Mouse (Mus musculus) limb, embryonic 15.5 days (tissue): ENCODE data around the gene Kcnh2. TPM values are rescaled to one million over a fixed set of nuclear protein-coding genes. Genes with fewer than 3 reads are reported as not detected.

ENCODE experiments used
- ATAC-seq: fragments of 200-750 bp; cut with Nextera tagmentation; 2 replicates; pipeline ENCODE4 v1.8.0; 2017; ENCODE audit warnings: low read depth, moderate TSS enrichment; ENCODE audit not compliant: insufficient number of reproducible peaks, low FRiP score, low TSS enrichment
- H3K27ac ChIP-seq: fragments of 300-500 bp; sonication (generic); 2 replicates; pipeline ENCODE4 v1.5.1; 2015; ENCODE audit warnings: moderate library complexity, mild to moderate bottlenecking, inconsistent platforms
- H3K27me3 ChIP-seq: fragments of 300-500 bp; sonication (generic); 2 replicates; pipeline ENCODE4 v1.6.1; 2015; ENCODE audit warnings: inconsistent platforms
- H3K36me3 ChIP-seq: fragments of 300-500 bp; sonication (generic); 2 replicates; pipeline ENCODE4 v1.6.1; 2015; ENCODE audit warnings: inconsistent platforms
- H3K4me1 ChIP-seq: fragments of 300-500 bp; sonication (generic); 2 replicates; pipeline ENCODE4 v1.6.1; 2015; ENCODE audit warnings: inconsistent platforms
- H3K4me2 ChIP-seq: fragments of 300-500 bp; sonication (generic); 2 replicates; pipeline ENCODE4 v1.6.1; 2015; ENCODE audit warnings: mild to moderate bottlenecking, inconsistent platforms
- H3K4me3 ChIP-seq: fragments of 300-500 bp; sonication (generic); 2 replicates; pipeline ENCODE4 v1.5.1; 2015; ENCODE audit warnings: mild to moderate bottlenecking, inconsistent platforms
- H3K9ac ChIP-seq: fragments of 300-500 bp; sonication (generic); 2 replicates; pipeline ENCODE4 v1.6.1; 2015; ENCODE audit warnings: inconsistent platforms
- H3K9me3 ChIP-seq: fragments of 300-500 bp; sonication (generic); 2 replicates; pipeline ENCODE4 v1.6.1; 2016; ENCODE audit warnings: inconsistent platforms
- WGBS: fragments of 180-500 bp; shearing (Covaris S2); methylation state at CpG from one replicate; pipeline ENCODE4 v1.1.7; 2015; 5-methylcytosine and 5-hydroxymethylcytosine counted together
- polyA plus RNA-seq: library from polyadenylated mRNA; unstranded; fragments of >200 nt; fragmentation: Nextera tagmentation; extraction: Ambion mirVana; gene quantifications from 2 replicates; pipeline ENCODE4 v1.2.1, GENCODE M21; 2015

Gene Kcnh2
- polyA plus RNA-seq, 1 experiment from 2014 or later, result 3.5 TPM

- Histone ChIP-seq H3K4me2 (no peak overlapping the region), H3K36me3 (no peaks in the 10 kb centered on the region), H3K9ac (no peak overlapping the region), H3K4me3 (no peak overlapping the region), H3K9me3 (no peaks in the 10 kb centered on the region), H3K27me3 (no peaks in the 10 kb centered on the region), H3K27ac (no peak overlapping the region), H3K4me1 (no peaks in the 10 kb centered on the region)
- 58% methylated on average over 6 of the region's 6 CpGs for WGBS
- ATAC-seq, result no peak
These were observed 22.8 kb upstream of the Kcnh2 start for GRCm38 (mm10) chr5:24374216-24374615.

GRCm38 (mm10) chr5:24373807-24374206, 22.4 kb upstream of the Kcnh2 start:
- no peak overlapping the region for H3K4me3 ChIP-seq
- H3K27me3 ChIP-seq, result no peaks in the 10 kb centered on the region
- 72% methylated on average over 5 of the region's 5 CpGs for WGBS
- H3K36me3 ChIP-seq, result no peaks in the 10 kb centered on the region
- no peak for ATAC-seq
- no peak overlapping the region for H3K4me2 ChIP-seq
- no peak overlapping the region for H3K27ac ChIP-seq
- H3K9ac ChIP-seq, result no peak overlapping the region
- H3K4me1 ChIP-seq, result no peaks in the 10 kb centered on the region
- H3K9me3 ChIP-seq, result no peaks in the 10 kb centered on the region

GRCm38 (mm10) chr5:24369767-24370166, 18.4 kb upstream of the Kcnh2 start:
- no peak for ATAC-seq

DNA sequence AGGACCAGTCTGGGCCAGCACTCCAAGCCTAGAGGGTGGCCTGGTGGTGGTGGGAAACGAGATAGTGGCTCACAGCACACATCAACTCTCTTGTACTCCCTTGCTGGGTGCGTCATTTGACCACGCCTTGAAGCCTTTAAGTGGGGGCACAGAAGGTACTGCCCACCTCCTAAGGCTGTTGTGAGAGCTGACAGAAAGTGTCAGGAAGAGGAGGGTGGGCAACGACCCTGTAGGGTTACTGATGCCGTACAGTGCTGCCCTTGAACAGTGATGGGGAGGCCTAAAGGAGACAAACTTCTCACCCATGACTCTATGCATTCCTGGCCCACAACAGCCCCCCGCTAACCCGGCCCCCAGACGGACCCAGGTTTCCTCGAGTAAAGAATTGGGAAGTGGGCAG, 15.0 kb upstream of the Kcnh2 start:
- H3K27me3 ChIP-seq, result no peaks in the 10 kb centered on the region
- ATAC-seq, result no peak
- WGBS, result 79% methylated on average over 9 of the region's 9 CpGs
- H3K4me2 ChIP-seq, result no peak overlapping the region
- H3K4me3 ChIP-seq, result no peak overlapping the region
- no peak overlapping the region for H3K9ac ChIP-seq
- no peaks in the 10 kb centered on the region for H3K9me3 ChIP-seq
- H3K36me3 ChIP-seq, result no peaks in the 10 kb centered on the region
- no peaks in the 10 kb centered on the region for H3K4me1 ChIP-seq
- H3K27ac ChIP-seq, result no peak overlapping the region

More at GRCm38 (mm10) chr5:24369767-24370166, 18.4 kb upstream of the Kcnh2 start:
- H3K9ac ChIP-seq, result no peak overlapping the region
- 85% methylated on average over 9 of the region's 9 CpGs for WGBS
- H3K4me3 ChIP-seq, result no peak overlapping the region
- H3K27ac ChIP-seq, result no peak overlapping the region
- H3K27me3 ChIP-seq, result no peaks in the 10 kb centered on the region
- H3K4me1 ChIP-seq, result no peaks in the 10 kb centered on the region
- H3K4me2 ChIP-seq, result no peak overlapping the region
- H3K36me3 ChIP-seq, result no peaks in the 10 kb centered on the region
- no peaks in the 10 kb centered on the region for H3K9me3 ChIP-seq

DNA sequence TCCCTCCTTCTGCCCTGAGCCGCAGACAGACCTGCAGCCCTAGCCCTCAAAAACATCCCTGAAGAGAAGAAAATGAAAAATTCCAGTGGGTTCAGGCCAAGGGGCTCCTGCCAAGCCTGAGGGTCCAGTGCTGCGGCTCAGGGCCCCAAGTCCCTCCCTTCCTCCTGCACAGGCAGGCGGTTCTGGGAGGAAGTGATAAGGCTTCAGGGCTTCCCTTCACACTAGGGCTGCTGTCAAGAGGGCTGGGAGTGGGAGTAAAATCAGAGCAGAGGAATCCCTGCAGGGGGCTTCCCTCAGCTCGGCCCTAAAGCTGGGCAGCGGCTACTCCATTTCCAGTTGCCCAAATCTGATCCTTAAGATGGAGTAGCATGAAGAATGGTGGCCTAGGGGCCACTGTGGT, 14.1 kb upstream of the Kcnh2 start:
- no peak for ATAC-seq
- H3K27ac ChIP-seq, result no peak overlapping the region
- peaks cover 3% of the 10 kb centered on the region; the same call in 1 of the 2 replicates for H3K4me1 ChIP-seq
- no peaks in the 10 kb centered on the region for H3K9me3 ChIP-seq
- WGBS, result 34% methylated on average over 5 of the region's 5 CpGs
- no peak overlapping the region for H3K4me3 ChIP-seq
- no peaks in the 10 kb centered on the region for H3K27me3 ChIP-seq
- H3K4me2 ChIP-seq, result no peak overlapping the region
- no peaks in the 10 kb centered on the region for H3K36me3 ChIP-seq
- no peak overlapping the region for H3K9ac ChIP-seq

DNA sequence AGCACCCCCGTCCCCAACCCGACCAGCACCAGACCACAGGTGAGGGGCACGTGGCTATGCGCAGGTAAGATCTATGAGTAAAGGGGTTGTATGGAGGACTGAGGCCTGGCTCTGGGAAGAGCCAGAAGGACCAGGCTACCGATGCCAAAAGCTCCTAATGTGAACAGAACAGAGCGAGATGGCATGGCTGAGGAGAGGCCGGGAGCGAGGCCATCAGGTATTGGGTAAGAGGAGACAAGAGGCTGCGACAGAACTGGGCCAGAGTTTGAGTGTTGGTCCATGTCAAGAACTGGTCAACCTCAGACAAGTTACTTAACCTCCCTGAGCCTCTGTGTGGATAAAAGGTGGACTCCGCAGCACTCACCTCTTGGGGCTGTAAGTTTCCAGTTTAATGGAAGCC, 13.6 kb upstream of the Kcnh2 start:
- Histone ChIP-seq H3K4me3 (no peak overlapping the region), H3K9ac (no peak overlapping the region)

GRCm38 (mm10) chr5:24364508-24364907, 13.1 kb upstream of the Kcnh2 start, which contains the start of gene Nos3:
Gene Nos3, plus strand, starts transcription at chr5:24364810.
- WGBS, result 57% methylated on average over 12 of the region's 12 CpGs
- H3K4me2 ChIP-seq, result no peak within 1 kb of the TSS
- no peak within 1 kb of the TSS for H3K27ac ChIP-seq
- H3K4me3 ChIP-seq, result no peak within 1 kb of the TSS
- H3K4me1 ChIP-seq, result peaks cover 3% of the 10 kb centered on the region; the same call in 1 of the 2 replicates
- H3K36me3 ChIP-seq, result no peaks in the 10 kb centered on the region
- no peaks in the 10 kb centered on the region for H3K27me3 ChIP-seq
- ATAC-seq, result no peak
- no peak within 1 kb of the TSS for H3K9ac ChIP-seq
- H3K9me3 ChIP-seq, result no peaks in the 10 kb centered on the region

More for the DNA sequence above, 13.6 kb upstream of the Kcnh2 start:
- no peaks in the 10 kb centered on the region for H3K27me3 ChIP-seq
- H3K9me3 ChIP-seq, result no peaks in the 10 kb centered on the region
- H3K4me2 ChIP-seq, result no peak overlapping the region
- 82% methylated on average over 10 of the region's 10 CpGs for WGBS
- no peaks in the 10 kb centered on the region for H3K36me3 ChIP-seq
- peaks cover 3% of the 10 kb centered on the region; the same call in 1 of the 2 replicates for H3K4me1 ChIP-seq
- no peak overlapping the region for H3K27ac ChIP-seq
- ATAC-seq, result no peak

DNA sequence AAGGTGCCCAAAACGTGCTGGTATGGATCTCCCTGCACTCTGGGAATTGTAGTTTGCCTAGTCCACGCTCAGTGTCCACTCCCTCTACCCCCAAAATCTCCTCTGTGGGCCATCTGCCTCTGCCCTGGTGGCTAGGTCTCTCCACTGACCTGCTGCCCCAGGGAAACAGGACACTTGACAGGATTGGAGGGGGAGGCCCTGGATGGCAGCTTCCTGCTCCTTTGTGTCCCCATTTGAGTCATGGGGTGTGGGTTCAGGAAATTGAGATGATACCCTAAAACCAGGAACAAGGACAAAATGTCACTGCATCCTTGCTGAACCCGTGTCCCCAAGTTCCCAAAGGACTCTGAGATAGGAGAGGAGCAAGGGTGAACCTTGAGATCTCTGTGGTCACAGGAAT, 12.7 kb upstream of the Kcnh2 start:
- 50% methylated on average over 3 of the region's 3 CpGs for WGBS
- no peaks in the 10 kb centered on the region for H3K27me3 ChIP-seq

DNA sequence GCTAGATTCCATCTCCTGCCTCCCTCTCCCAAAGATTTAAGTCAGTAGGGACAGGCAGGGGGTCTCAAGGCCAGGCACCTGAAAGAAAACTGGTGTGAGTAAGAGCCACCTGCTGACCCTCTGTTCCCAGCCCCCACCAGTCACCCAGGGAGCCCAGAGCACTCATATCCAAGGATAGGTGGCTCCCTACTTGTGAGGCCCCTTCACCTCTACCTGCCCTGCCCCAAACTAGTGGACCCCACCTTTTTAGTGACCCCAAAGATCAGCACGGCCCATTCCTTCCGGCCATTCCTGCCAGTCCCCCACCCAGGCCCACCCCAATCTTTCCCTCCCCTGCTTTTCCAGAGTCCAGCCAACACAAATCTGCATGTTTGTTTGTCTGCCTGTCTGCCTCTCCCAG, 12.1 kb upstream of the Kcnh2 start:
- no peak for ATAC-seq
- Histone ChIP-seq H3K27me3 (no peaks in the 10 kb centered on the region), H3K27ac (no peak overlapping the region), H3K4me2 (no peak overlapping the region), H3K9me3 (no peaks in the 10 kb centered on the region), H3K36me3 (no peaks in the 10 kb centered on the region), H3K4me3 (no peak overlapping the region), H3K9ac (no peak overlapping the region), H3K4me1 (peaks cover 3% of the 10 kb centered on the region; the same call in 1 of the 2 replicates)
- 69% methylated on average over 2 of the region's 2 CpGs for WGBS

More for the DNA sequence above, 12.7 kb upstream of the Kcnh2 start:
- Histone ChIP-seq H3K4me3 (no peak overlapping the region), H3K9ac (no peak overlapping the region), H3K27ac (no peak overlapping the region), H3K4me1 (peaks cover 3% of the 10 kb centered on the region; the same call in 1 of the 2 replicates), H3K36me3 (no peaks in the 10 kb centered on the region), H3K9me3 (no peaks in the 10 kb centered on the region), H3K4me2 (no peak overlapping the region)
- no peak for ATAC-seq

GRCm38 (mm10) chr5:24360792-24361454, 9.5 kb upstream of the Kcnh2 start:
- no peak overlapping the region for H3K9ac ChIP-seq
- ATAC-seq, result peak; percentile 26; the same call in 1 of the 2 replicates
- H3K4me3 ChIP-seq, result no peak overlapping the region
- whole genome bisulfite sequencing, result 2% methylated on average over 7 of the region's 7 CpGs
- no peaks in the 10 kb centered on the region for H3K9me3 ChIP-seq
- no peaks in the 10 kb centered on the region for H3K36me3 ChIP-seq
- H3K27ac ChIP-seq, result no peak overlapping the region
- peaks cover 3% of the 10 kb centered on the region; the same call in 1 of the 2 replicates for H3K4me1 ChIP-seq
- peaks cover 4% of the 10 kb centered on the region; the same call in 1 of the 2 replicates for H3K27me3 ChIP-seq
- H3K4me2 ChIP-seq, result no peak overlapping the region

DNA sequence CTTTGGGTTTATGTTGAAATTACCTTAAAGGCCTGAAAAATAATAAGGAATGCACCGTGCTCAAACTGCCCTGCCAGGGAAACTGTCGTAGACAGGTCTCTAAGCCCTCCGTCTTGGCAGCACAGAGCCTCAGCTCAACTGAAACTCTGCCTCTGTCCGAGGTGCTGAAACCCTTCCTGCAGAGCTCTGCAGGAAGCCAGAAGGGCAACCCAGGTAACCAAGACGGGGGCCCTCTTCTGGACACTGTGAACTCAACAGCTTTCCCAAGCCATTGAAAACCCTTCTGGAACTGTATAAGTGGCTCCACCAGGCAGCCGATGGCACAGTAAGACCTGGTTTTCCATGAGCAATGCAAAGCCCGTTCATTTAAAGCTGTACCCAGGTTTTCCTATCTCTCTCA, 6.1 kb upstream of the Kcnh2 start:
- peaks cover 28% of the 10 kb centered on the region for H3K27me3 ChIP-seq
- no peak overlapping the region for H3K27ac ChIP-seq
- no peak overlapping the region for H3K9ac ChIP-seq
- peaks cover 10% of the 10 kb centered on the region for H3K4me1 ChIP-seq
- no peaks in the 10 kb centered on the region for H3K9me3 ChIP-seq
- no peak for ATAC-seq
- no peak overlapping the region for H3K4me2 ChIP-seq
- H3K4me3 ChIP-seq, result no peak overlapping the region
- no peaks in the 10 kb centered on the region for H3K36me3 ChIP-seq
- WGBS, result 10% methylated on average over 7 of the region's 7 CpGs

GRCm38 (mm10) chr5:24356764-24357163, 5.4 kb upstream of the Kcnh2 start:
- Histone ChIP-seq H3K4me3 (no peak overlapping the region), H3K27ac (no peak overlapping the region), H3K9me3 (no peaks in the 10 kb centered on the region), H3K4me2 (no peak overlapping the region), H3K27me3 (peaks cover 31% of the 10 kb centered on the region), H3K36me3 (no peaks in the 10 kb centered on the region), H3K9ac (no peak overlapping the region), H3K4me1 (peaks cover 17% of the 10 kb centered on the region)
- no peak for ATAC-seq
- whole genome bisulfite sequencing, result 64% methylated on average over 4 of the region's 4 CpGs
